Mouse (Mus musculus): ENCODE results near the gene Btg1.

GRCm38 (mm10) chr10:96663739-96664430 lies 47.1 kb downstream of the Btg1 start:
- TF ChIP-seq GATA1 (IDR thresholded peaks at IDR 0.05; ENCODE audit: borderline replicate concordance, low read length) = no peak
- no peak for TF ChIP-seq FLI1 (IDR thresholded peaks at IDR 0.05; ENCODE audit: low read length)
